Mouse (Mus musculus) bone marrow, adult 2 months (tissue): ENCODE data around the gene Tstd1. TPM values are rescaled to one million over a fixed set of nuclear protein-coding genes. Genes with fewer than 3 reads are reported as not detected.

Source experiments
- H3K27ac ChIP-seq: fragments of 200-500 bp; 2 replicates; pipeline ENCODE4 v1.5.1; 2012; ENCODE audit warnings: low read depth, mild to moderate bottlenecking, control low read depth, inconsistent platforms, low read length; ENCODE audit not compliant: control insufficient read depth, poor library complexity, insufficient read depth
- H3K4me1 ChIP-seq: fragments of 200-500 bp; 2 replicates; pipeline ENCODE4 v1.6.1; 2011; ENCODE audit warnings: low read length; ENCODE audit not compliant: control insufficient read depth, insufficient read depth
- H3K4me3 ChIP-seq: fragments of 200-500 bp; replicated peaks from 2 replicates; pipeline ENCODE3; 2011; ENCODE audit warnings: mild to moderate bottlenecking, low read depth, low read length, control low read depth; ENCODE audit not compliant: control insufficient read depth
- CTCF ChIP-seq: fragments of 200-500 bp; IDR thresholded peaks from 2 replicates; pipeline ENCODE4 v1.5.1; 2011; ENCODE audit warnings: low read length, control low read depth; ENCODE audit not compliant: control insufficient read depth, insufficient read depth
- POLR2A ChIP-seq: fragments of 200-500 bp; IDR thresholded peaks from 2 replicates; pipeline ENCODE4 v1.6.1; 2011; ENCODE audit warnings: low read depth, mild to moderate bottlenecking, control low read depth, low read length, borderline replicate concordance; ENCODE audit not compliant: control insufficient read depth
- WGBS: fragments of 180-500 bp; shearing (Covaris S2); methylation state at CpG from one replicate; pipeline ENCODE4 v1.1.7; 2018; 5-methylcytosine and 5-hydroxymethylcytosine counted together
- polyA plus RNA-seq: library from polyadenylated mRNA; stranded (reverse); fragments of >200 nt; gene quantifications from 2 replicates; pipeline ENCODE4 v1.2.4, GENCODE M21; 2011; ENCODE audit warnings: low replicate concordance; ENCODE audit not compliant: missing spikeins, insufficient read depth, insufficient read length

Gene Tstd1
- polyA plus RNA-seq, 1 experiment: 19.3 TPM

DNA sequence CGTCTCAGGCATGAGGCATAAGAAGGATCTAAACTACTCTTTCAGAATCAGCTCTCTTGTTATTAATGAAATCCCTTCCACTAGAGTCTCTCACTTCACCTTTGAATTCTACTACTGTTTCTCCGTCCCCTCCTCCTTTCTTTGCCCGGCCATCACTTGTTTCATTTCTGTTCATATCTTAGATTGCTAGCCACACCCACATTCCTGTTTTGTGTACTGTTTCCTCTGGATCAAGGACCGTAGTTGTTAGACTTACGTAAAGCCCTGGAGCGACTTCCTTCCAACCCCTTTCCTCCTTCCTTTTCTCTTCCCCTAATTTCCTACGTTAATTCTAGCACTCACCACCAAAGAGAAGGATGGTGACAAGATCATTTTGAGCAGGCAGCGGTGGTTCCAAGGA lies 20.4 kb downstream of the Tstd1 start:
- H3K27ac ChIP-seq: no peak overlapping the region
- H3K4me1 ChIP-seq: peaks cover 3% of the 10 kb centered on the region
- no peak overlapping the region for H3K4me3 ChIP-seq
- WGBS: 33% methylated on average over 8 of the region's 8 CpGs
- TF ChIP-seq CTCF: no peak
- TF ChIP-seq POLR2A: no peak

DNA sequence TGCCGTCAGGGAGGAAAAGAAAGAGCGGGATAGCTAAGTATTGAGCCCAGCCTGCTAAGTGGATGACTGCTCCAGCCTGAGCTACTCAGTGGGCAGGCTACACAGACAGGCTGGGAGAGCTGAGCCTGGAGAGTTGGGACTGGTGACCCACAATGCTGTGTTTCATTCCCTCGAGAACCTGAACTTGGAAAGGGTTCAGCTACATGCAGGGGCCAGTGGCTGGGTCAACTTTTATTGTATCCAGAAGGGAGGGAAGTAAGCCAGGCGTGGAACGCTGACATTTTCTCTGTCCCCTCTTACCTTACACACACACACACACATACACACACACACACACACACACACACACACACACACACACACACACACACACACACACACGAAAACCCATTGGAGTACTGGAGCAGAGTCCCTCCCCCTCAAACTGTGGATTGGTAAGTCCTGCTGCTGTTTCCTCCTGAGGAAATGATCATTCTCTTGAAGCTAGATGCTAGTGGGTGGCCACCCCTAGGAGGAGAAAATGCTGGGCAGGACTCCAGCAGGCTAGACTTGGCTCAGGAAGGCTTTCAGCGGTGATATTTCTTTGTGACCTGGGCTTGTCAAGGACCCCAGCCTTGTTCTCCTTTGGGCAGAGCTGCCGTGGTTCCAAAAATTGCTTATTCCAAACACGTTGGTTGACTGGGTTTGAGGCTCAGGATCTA lies 21.5 kb downstream of the Tstd1 start:
- 21% methylated on average over 9 of the region's 9 CpGs for WGBS
- no peak for TF ChIP-seq CTCF
- no peak for TF ChIP-seq POLR2A
- Histone ChIP-seq H3K4me1 (peaks cover 3% of the 10 kb centered on the region), H3K4me3 (no peak overlapping the region), H3K27ac (no peak overlapping the region)

DNA sequence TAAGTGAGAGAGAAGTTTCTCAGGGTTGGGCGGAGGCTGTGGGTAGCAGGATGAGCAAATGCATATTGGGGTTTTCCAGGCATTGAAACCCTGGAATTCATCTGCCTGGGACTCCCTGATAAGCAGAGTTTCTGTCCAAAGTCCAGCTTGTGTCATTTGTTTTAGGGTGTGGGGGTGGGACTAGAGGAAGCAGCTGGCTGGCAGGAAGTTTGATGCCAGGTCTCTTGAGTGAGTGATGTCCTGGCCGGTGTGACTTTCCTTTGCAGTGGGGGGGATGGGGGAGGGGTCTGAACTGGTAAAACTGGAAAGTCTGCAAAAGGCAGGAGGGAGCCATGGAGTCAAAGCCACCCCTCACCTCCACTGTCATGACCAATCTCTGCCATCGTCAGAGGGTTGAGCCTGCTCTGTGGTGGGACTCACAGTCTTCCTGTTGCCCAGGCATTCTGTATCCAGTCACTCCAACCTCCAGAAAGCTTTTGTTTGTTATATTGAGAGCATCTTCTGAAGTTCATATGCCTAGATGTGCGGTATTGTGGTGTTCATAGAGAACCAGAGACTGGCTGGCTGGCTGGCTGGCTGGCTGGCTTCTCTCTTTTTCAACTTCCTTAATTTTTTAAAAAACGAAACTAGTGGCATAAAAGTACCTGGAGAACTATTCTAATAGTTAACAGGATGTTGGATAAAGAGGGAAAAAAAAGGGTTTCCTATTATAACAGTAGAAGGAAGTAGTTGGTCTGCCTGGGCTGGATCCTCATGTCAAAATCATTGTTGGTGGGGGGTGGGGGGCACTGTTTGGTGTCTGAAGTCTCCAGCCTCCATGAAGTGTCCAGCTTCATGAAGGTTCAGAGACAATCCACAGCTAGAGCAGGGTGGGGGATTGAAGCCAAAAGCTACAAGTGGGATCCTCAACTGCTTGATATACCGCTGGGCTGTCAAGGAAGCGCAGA lies 23.1 kb downstream of the Tstd1 start:
- TF ChIP-seq CTCF (no peak), POLR2A (no peak)
- peak overlapping the region; percentile 41 for H3K4me3 ChIP-seq
- WGBS: 5% methylated on average over 7 of the region's 7 CpGs
- H3K27ac ChIP-seq: peak overlapping the region; percentile 38; the same call in 1 of the 2 replicates
- peaks cover 3% of the 10 kb centered on the region for H3K4me1 ChIP-seq

DNA sequence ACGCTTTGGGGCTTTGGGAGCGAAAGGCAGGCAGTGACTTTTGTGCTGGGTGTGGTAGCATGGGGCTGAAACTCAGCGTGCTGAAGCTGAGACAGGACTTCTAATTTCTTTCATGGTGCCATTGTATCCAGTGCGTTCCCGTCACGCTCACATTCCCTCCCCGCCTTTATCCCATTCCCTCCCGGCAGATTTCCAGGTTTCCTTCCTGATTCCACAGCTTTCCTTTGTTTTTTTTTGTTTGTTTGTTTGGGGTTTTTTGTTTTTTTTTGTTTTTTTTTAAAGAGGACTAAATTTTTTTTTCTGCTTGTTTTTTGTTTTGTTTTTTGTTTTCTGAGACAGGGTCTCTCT lies 23.7 kb downstream of the Tstd1 start:
- Histone ChIP-seq H3K27ac (no peak overlapping the region), H3K4me1 (peaks cover 3% of the 10 kb centered on the region), H3K4me3 (peak overlapping the region; percentile 41)
- WGBS: 13% methylated on average over 8 of the region's 8 CpGs
- TF ChIP-seq POLR2A (no peak), CTCF (no peak)

DNA sequence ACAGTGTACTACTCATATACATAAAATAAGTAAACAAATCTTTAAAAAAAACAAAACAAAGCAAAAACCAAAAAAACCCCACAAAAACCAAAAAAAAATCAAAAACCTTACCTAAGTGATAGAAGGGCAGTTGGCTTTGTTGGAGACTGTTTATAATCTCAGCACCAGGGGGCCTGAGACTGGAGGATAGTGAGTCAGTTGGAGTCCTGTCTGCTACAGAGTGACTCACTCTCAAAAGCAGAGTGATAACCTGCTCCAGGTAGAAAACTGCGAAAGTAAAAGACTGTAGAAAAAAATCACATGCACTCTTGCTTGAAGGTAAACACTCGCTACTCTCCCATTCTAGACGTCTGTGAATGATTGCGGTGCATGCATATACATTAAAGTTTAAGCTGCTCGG lies 26.4 kb downstream of the Tstd1 start:
- Histone ChIP-seq H3K27ac (no peak overlapping the region), H3K4me1 (peaks cover 3% of the 10 kb centered on the region), H3K4me3 (no peak overlapping the region)
- 81% methylated on average over 5 of the region's 5 CpGs for WGBS
- TF ChIP-seq CTCF (no peak), POLR2A (no peak)

GRCm38 (mm10) chr1:171446854-171447253 lies 28.2 kb downstream of the Tstd1 start:
- TF ChIP-seq CTCF (no peak), POLR2A (no peak)
- 41% methylated on average over 7 of the region's 7 CpGs for WGBS
- Histone ChIP-seq H3K4me3 (no peak overlapping the region), H3K27ac (no peak overlapping the region), H3K4me1 (no peaks in the 10 kb centered on the region; the same call in 1 of the 2 replicates)

- TF ChIP-seq CTCF (no peak), POLR2A (no peak)
- H3K27ac ChIP-seq: no peak overlapping the region
- H3K4me3 ChIP-seq: no peak overlapping the region
- WGBS: 13% methylated on average over 10 of the region's 10 CpGs
- no peaks in the 10 kb centered on the region; the same call in 1 of the 2 replicates for H3K4me1 ChIP-seq
Measured at GRCm38 (mm10) chr1:171447692-171448091, 29.0 kb downstream of the Tstd1 start.

- Histone ChIP-seq H3K4me3 (no peak overlapping the region), H3K27ac (no peak overlapping the region), H3K4me1 (no peaks in the 10 kb centered on the region)
- 81% methylated on average over 11 of the region's 11 CpGs for WGBS
- TF ChIP-seq POLR2A (no peak), CTCF (no peak)
Measured at GRCm38 (mm10) chr1:171450062-171450461, 31.4 kb downstream of the Tstd1 start.
